Mouse (Mus musculus): ENCODE measurements around the gene Phf1.

Phf1 gene

GRCm38 (mm10) chr17:26933885-26934827 lies 1.3 kb downstream of the Phf1 start:
- no peak for DNase-seq

GRCm38 (mm10) chr17:26935027-26935426 lies 2.2 kb downstream of the Phf1 start:
- no peak for DNase-seq

- DNase-seq: peak; percentile 54
Observed at GRCm38 (mm10) chr17:26936453-26936852, 3.6 kb downstream of the Phf1 start.

- peak; percentile 67 for DNase-seq
Observed at GRCm38 (mm10) chr17:26936921-26937695, 4.3 kb downstream of the Phf1 start.

GRCm38 (mm10) chr17:26937883-26938695 lies 5.2 kb downstream of the Phf1 start:
- peak; percentile 59 for DNase-seq

- DNase-seq: peak; percentile 79
Observed at GRCm38 (mm10) chr17:26938731-26939130, 5.9 kb downstream of the Phf1 start.

GRCm38 (mm10) chr17:26939178-26939972 lies 6.5 kb downstream of the Phf1 start, which contains the start of gene Cuta:
Gene Cuta, minus strand, starts transcription at chr17:26939569.
- DNase-seq: peak; percentile 100

GRCm38 (mm10) chr17:26939973-26940300 lies 7.1 kb downstream of the Phf1 start:
- no peak for DNase-seq

GRCm38 (mm10) chr17:26941031-26941789 lies 8.4 kb downstream of the Phf1 start, which contains the start of gene Syngap1:
Gene Syngap1, plus strand, starts transcription at chr17:26941253.
- DNase-seq: peak; percentile 79

- peak; percentile 43 for DNase-seq
Observed at GRCm38 (mm10) chr17:26941841-26942570, 9.2 kb downstream of the Phf1 start.

- peak; percentile 45 for DNase-seq
Observed at GRCm38 (mm10) chr17:26945824-26946495, 13.1 kb downstream of the Phf1 start.

- peak; percentile 84 for DNase-seq
Observed at GRCm38 (mm10) chr17:26946567-26946966, 13.7 kb downstream of the Phf1 start.

GRCm38 (mm10) chr17:26947231-26948100 lies 14.6 kb downstream of the Phf1 start:
- DNase-seq: peak; percentile 62

GRCm38 (mm10) chr17:26948316-26949050 lies 15.6 kb downstream of the Phf1 start:
- DNase-seq: peak; percentile 63

- DNase-seq: peak; percentile 65
Observed at GRCm38 (mm10) chr17:26949051-26949577, 16.3 kb downstream of the Phf1 start.

- DNase-seq: no peak
Observed at GRCm38 (mm10) chr17:26949866-26950265, 17.0 kb downstream of the Phf1 start.

GRCm38 (mm10) chr17:26950560-26951288 lies 17.9 kb downstream of the Phf1 start:
- DNase-seq: no peak

All from cerebellum, adult 11-12 months (tissue).